Mouse (Mus musculus): ENCODE results near the gene Letmd1. TPM values are rescaled to one million over a fixed set of nuclear protein-coding genes. Genes with fewer than 3 reads are reported as not detected.

Gene Letmd1
- polyA plus RNA-seq, 1 experiment from 2014 or later: 34.1 TPM

DNA sequence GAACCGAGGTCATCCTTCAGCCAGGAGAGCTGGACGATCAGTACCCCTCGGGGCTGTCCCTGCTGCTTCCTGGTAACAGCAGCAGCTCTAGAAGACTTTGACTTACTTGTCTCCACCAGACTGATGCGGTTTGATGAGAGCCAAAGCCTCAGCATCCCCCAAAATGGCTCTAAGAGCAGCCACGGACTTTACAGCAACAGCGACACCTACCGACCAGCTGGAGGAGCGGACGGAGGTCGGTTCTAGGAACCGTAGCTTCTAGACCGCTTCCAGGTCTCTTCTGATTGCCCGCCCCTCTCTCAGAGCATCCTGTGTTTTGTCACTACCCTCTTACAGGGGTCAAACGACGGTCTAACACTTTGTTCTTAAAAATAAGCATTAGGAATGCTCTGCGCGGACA is 11.5 kb upstream of the Letmd1 start:
- peak; percentile 66; the same call in 1 of the 2 replicates for ATAC-seq (ENCODE audit: low FRiP score, low read depth)
- no peak overlapping the region for H3K27ac ChIP-seq
- H3K4me2 ChIP-seq (replicated peaks): peak overlapping the region; percentile 38; the same call in 1 of the 2 replicates
- no peaks in the 10 kb centered on the region for H3K9me3 ChIP-seq
- peaks cover 11% of the 10 kb centered on the region for H3K27me3 ChIP-seq
- H3K4me3 ChIP-seq: no peak overlapping the region
- WGBS: 7% methylated on average over 17 of the region's 17 CpGs
- no peak overlapping the region for H3K9ac ChIP-seq
- H3K36me3 ChIP-seq: no peaks in the 10 kb centered on the region
- H3K4me1 ChIP-seq: peaks cover 3% of the 10 kb centered on the region; the same call in 1 of the 2 replicates

DNA sequence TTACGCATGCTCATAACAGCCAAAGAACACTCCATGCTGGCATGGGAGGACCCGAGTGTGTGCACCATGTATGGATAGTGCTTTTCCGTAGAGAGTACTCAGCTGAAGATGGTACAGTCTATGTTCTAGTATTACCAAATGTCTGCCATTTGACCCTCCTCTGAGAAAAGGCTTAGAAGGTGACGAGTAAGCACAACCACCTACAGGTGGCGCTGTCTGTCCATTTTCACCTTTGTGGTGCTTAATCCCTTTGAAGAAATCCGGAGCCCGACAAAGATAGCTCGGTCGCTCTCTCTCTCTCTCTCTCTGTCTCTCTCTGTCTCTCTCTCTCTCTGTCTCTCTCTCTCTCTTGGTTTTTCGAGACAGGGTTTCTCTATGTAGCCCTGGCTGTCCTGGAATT is 10.8 kb upstream of the Letmd1 start:
- no peak overlapping the region for H3K9ac ChIP-seq
- no peaks in the 10 kb centered on the region for H3K9me3 ChIP-seq
- no peak overlapping the region for H3K4me2 ChIP-seq (replicated peaks)
- no peak overlapping the region for H3K27ac ChIP-seq
- H3K36me3 ChIP-seq: no peaks in the 10 kb centered on the region
- WGBS: 48% methylated on average over 10 of the region's 10 CpGs
- ATAC-seq (ENCODE audit: low FRiP score, low read depth): no peak
- H3K27me3 ChIP-seq: peaks cover 11% of the 10 kb centered on the region
- H3K4me3 ChIP-seq: no peak overlapping the region
- peaks cover 3% of the 10 kb centered on the region; the same call in 1 of the 2 replicates for H3K4me1 ChIP-seq

DNA sequence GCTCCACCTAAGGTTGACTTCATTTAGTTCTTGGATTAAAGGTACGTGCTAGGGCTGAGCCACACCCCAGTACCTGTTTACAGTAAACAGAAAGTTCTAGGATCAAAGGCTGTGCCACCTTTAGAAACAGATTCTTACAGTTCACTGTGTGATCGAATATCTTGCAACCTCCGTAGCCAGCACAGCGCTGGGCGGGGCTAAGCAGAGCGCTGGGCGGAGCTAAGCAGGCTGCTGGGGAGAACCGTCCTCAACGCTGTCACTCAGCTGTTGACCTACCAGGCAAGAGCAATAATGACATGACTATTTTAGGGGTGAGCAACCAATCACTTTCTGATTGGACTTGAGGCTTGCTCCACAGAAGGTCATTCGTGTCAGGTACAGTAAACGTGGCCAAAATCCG is 7.9 kb upstream of the Letmd1 start:
- ATAC-seq (ENCODE audit: low FRiP score, low read depth): no peak
- 11% methylated on average over 12 of the region's 12 CpGs for WGBS
- Histone ChIP-seq H3K9ac (no peak overlapping the region), H3K27me3 (peaks cover 11% of the 10 kb centered on the region), H3K27ac (no peak overlapping the region), H3K4me2 (replicated peaks) (peak overlapping the region; percentile 43), H3K4me3 (peak overlapping the region; percentile 3; the same call in 1 of the 2 replicates), H3K9me3 (no peaks in the 10 kb centered on the region), H3K36me3 (no peaks in the 10 kb centered on the region), H3K4me1 (peaks cover 3% of the 10 kb centered on the region; the same call in 1 of the 2 replicates)

DNA sequence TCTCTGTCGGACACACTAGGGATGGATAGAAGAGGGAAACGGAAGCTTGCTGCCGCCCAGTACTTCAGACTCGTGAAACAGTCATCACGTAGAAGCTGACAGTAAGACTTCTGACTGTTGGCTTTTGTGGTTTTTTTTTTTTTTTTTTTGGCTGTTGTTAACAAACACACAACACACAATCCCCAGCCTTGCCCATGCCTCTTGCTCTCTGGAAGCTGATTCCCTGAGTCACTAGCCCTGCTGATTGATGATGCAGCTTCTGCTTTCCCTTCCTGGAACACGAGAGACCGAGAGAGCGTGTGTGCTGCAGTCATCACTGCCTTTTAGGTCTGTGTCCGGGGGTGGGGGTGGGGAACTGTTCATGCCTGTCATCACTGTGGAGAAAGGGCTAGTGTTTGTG is 7.2 kb upstream of the Letmd1 start:
- Histone ChIP-seq H3K4me3 (no peak overlapping the region), H3K4me1 (peaks cover 3% of the 10 kb centered on the region; the same call in 1 of the 2 replicates), H3K27ac (no peak overlapping the region), H3K9ac (no peak overlapping the region), H3K36me3 (no peaks in the 10 kb centered on the region), H3K4me2 (replicated peaks) (no peak overlapping the region), H3K9me3 (no peaks in the 10 kb centered on the region), H3K27me3 (peaks cover 11% of the 10 kb centered on the region)
- no peak for ATAC-seq (ENCODE audit: low FRiP score, low read depth)
- 64% methylated on average over 9 of the region's 9 CpGs for WGBS

DNA sequence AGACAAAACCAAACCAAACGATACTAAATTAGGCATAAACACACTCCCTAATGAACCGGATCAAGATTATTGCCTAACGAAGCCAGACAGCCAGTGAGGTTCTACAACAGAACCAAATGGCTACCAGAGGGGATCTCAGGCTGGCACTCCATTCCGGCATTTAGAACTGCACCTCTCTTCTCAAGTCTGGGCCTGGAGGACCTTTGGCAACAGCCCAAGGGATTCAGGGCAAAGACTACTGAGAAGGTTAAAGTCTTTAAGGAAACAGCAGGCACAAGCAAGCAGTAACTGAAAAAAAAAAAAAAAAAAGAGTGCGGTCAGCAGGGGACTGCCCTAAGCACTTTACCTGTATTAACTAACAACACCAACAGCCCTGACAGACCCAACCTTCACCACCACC is 6.7 kb upstream of the Letmd1 start:
- H3K9me3 ChIP-seq: no peaks in the 10 kb centered on the region

DNA sequence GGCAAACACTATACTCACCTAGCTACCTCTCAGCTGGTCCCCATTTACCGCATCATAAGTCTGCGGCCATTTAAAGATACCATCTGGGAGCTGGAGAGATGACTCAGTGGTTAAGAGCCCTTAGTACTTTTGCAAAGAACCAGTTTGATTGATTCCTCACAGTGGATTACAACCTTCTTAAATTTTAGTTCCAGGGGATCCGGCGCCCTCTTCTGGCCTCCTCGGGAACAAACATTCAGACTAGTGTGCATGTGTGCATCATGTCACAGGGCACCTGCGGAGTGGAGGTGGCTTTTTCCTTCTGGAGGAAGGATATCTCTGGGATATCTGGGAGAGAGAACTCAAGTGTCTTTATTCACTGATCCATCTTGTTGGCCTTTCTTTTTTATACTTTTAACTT is 5.1 kb upstream of the Letmd1 start:
- Histone ChIP-seq H3K27ac (no peak overlapping the region), H3K4me1 (peaks cover 11% of the 10 kb centered on the region), H3K9ac (no peak overlapping the region), H3K27me3 (peaks cover 8% of the 10 kb centered on the region), H3K4me3 (no peak overlapping the region), H3K36me3 (no peaks in the 10 kb centered on the region), H3K4me2 (replicated peaks) (no peak overlapping the region), H3K9me3 (no peaks in the 10 kb centered on the region)
- 27% methylated on average over 6 of the region's 6 CpGs for WGBS
- ATAC-seq (ENCODE audit: low FRiP score, low read depth): no peak

More for the DNA sequence above, 6.7 kb upstream of the Letmd1 start:
- Histone ChIP-seq H3K4me3 (no peak overlapping the region), H3K27me3 (peaks cover 11% of the 10 kb centered on the region), H3K9ac (no peak overlapping the region), H3K4me2 (replicated peaks) (no peak overlapping the region), H3K4me1 (peaks cover 3% of the 10 kb centered on the region; the same call in 1 of the 2 replicates), H3K27ac (no peak overlapping the region), H3K36me3 (no peaks in the 10 kb centered on the region)
- 67% methylated on average over 5 of the region's 5 CpGs for WGBS
- no peak for ATAC-seq (ENCODE audit: low FRiP score, low read depth)

DNA sequence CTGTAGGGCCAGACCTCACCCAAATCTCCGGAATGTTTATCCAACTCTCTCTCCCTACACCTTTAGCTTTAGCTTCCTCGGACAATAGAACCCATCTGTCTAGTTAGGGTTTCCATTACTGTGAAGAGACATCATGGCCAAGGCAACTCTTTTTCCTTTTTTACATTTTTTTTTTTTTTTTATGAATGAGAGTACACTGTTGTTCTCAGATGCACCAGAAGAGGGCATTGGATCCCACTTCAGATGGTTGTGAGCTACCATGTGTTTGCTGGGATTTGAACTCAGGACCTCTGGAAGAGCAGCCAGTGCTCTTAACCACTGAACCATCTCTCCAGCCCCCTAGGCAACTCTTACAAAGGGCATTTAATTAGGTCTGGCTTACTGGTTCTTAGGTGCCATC is 3.4 kb upstream of the Letmd1 start:
- no peak overlapping the region for H3K4me3 ChIP-seq
- 78% methylated on average over 2 of the region's 2 CpGs for WGBS
- no peak overlapping the region for H3K4me2 ChIP-seq (replicated peaks)
- H3K27ac ChIP-seq: no peak overlapping the region
- H3K36me3 ChIP-seq: no peaks in the 10 kb centered on the region
- peaks cover under 1% of the 10 kb centered on the region; the same call in 1 of the 2 replicates for H3K27me3 ChIP-seq
- no peak overlapping the region for H3K9ac ChIP-seq
- peaks cover 22% of the 10 kb centered on the region for H3K4me1 ChIP-seq
- no peaks in the 10 kb centered on the region for H3K9me3 ChIP-seq
- no peak for ATAC-seq (ENCODE audit: low FRiP score, low read depth)

DNA sequence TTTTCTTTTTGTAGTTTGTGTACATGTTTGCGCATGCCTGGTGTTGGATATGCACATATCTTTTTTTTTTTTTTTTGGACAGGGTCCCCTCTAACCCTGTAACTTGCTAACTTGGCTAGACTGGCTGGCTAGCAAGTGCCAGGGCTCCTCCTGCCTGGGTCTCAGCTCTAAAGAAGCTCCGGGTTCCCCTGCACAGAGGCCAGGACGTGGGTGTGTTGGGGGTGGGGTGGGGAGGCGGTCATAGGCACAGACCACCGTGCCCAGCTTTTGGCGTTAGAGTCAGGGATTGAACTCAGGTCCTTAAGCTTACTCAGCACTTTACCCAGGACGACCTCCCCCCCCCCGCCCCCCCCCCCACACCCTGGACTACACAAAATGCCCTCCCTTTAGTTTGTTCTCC is 1.1 kb upstream of the Letmd1 start:
- Histone ChIP-seq H3K9me3 (no peaks in the 10 kb centered on the region), H3K9ac (0 out of 2 replicates have a peak overlapping the region, but pooled peaks have one; percentile 39), H3K4me3 (peak overlapping the region; percentile 87), H3K4me1 (peaks cover 19% of the 10 kb centered on the region), H3K27me3 (no peaks in the 10 kb centered on the region), H3K27ac (no peak overlapping the region), H3K36me3 (peaks cover 21% of the 10 kb centered on the region), H3K4me2 (replicated peaks) (peak overlapping the region; percentile 92)
- no peak for ATAC-seq (ENCODE audit: low FRiP score, low read depth)
- WGBS: 43% methylated on average over 8 of the region's 8 CpGs

DNA sequence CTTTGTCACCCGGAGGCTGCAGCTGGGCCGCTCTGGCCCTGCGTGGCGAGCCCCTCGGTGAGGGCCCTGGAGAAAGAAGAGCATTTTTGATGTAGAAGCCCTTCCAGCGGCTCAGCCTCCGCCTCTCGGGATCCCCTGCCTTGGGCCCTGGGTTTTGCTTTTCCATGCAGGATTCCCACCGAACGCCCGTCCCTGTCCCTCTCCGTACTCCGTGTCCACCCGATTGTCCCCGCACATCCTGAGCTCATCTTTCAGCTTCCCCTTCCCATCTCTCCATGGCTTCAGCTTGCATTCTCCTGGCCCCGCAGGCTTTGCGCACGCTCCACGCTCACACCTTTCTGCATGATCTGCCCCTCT is 344 bp downstream of the Letmd1 start:
- Histone ChIP-seq H3K4me3 (peak overlapping the region; percentile 87), H3K4me2 (replicated peaks) (peak overlapping the region; percentile 92), H3K27me3 (no peaks in the 10 kb centered on the region), H3K9me3 (no peaks in the 10 kb centered on the region), H3K4me1 (peaks cover 19% of the 10 kb centered on the region), H3K27ac (no peak overlapping the region), H3K9ac (peak overlapping the region; percentile 85), H3K36me3 (peaks cover 34% of the 10 kb centered on the region)
- under 1% methylated on average over 19 of the region's 19 CpGs for WGBS
- peak; percentile 30 for ATAC-seq (ENCODE audit: low FRiP score, low read depth)

DNA sequence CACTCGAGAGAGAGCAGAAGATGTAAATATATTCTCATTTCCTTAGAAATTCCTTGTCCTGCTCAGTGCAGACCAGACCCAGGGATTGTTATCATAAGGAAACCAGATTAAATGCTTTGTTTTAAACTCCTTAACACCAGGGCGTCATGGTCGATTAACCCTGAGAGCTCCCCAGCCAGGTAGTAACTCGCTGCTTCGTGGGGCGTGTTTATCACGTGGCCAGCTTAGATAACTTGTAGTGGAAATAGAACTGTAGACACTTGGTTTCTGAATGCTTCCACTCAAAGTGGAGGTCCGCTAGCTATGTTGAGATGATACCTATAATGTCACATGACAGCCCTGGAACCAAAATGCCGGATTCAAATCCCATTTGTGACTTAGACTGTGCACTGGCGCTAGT is 1.2 kb downstream of the Letmd1 start:
- Histone ChIP-seq H3K9me3 (no peaks in the 10 kb centered on the region), H3K27ac (no peak overlapping the region), H3K27me3 (no peaks in the 10 kb centered on the region), H3K4me2 (replicated peaks) (peak overlapping the region; percentile 92), H3K36me3 (peaks cover 43% of the 10 kb centered on the region), H3K4me1 (peaks cover 19% of the 10 kb centered on the region), H3K9ac (peak overlapping the region; percentile 85), H3K4me3 (peak overlapping the region; percentile 87)
- ATAC-seq (ENCODE audit: low FRiP score, low read depth): no peak
- 72% methylated on average over 10 of the region's 10 CpGs for WGBS

DNA sequence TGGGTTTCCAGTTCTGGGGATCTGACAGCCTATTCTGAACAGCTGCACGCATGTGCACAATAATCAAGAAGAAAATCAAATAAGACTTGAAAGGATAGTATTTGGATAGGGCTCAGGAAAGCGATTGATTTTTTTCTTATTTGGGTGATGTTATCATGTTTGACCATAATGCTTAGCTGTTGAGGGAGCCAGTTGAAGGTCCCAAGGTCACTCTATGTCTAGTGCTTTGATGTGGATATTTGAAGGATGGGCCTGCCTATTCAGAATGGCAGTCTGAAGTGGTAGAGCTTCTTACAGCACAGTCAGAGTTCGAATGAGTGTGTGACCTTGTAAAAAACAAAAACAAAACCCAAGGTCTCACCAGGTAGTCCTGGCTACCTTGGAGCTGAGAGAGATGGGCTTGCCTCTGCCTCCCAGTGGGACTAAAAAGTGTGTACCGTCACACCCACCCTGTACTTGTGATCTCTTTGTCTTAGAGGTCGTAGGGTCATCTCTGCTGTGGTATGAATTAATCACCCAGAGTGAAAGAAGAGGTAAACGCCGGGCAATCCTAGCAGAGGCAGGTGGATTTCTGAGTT is 5.2 kb downstream of the Letmd1 start:
- no peak overlapping the region for H3K9ac ChIP-seq
- 83% methylated on average over 7 of the region's 7 CpGs for WGBS

DNA sequence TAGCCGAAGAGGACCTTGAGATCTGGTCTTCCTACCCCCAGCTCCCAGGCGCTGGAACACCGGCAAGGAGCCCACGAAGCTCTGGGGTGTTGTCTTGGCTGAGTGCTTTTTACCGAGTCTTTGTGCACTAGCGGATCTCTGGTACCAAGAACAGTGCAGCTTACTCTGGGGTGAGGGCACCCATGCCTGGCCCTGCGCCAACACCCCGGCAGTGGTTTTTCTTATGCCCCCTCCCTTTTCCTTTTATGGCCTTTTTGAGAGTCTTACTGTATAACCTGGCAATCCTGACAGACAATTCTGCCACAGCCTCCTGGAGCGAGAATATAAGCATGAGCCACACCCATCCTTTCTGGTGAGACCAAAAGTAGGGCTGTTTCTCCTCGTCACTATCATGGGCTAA is 9.5 kb downstream of the Letmd1 start:
- H3K9me3 ChIP-seq: no peaks in the 10 kb centered on the region
- no peak overlapping the region for H3K4me2 ChIP-seq (replicated peaks)
- no peak for ATAC-seq (ENCODE audit: low FRiP score, low read depth)
- H3K4me1 ChIP-seq: peaks cover 7% of the 10 kb centered on the region; the same call in 1 of the 2 replicates
- H3K9ac ChIP-seq: no peak overlapping the region
- no peak overlapping the region for H3K27ac ChIP-seq
- H3K36me3 ChIP-seq: peaks cover 98% of the 10 kb centered on the region
- H3K27me3 ChIP-seq: no peaks in the 10 kb centered on the region
- 80% methylated on average over 10 of the region's 10 CpGs for WGBS
- no peak overlapping the region for H3K4me3 ChIP-seq

More for the DNA sequence above, 5.2 kb downstream of the Letmd1 start:
- Histone ChIP-seq H3K4me1 (peaks cover 18% of the 10 kb centered on the region), H3K4me2 (replicated peaks) (no peak overlapping the region), H3K27ac (no peak overlapping the region), H3K27me3 (no peaks in the 10 kb centered on the region), H3K9me3 (no peaks in the 10 kb centered on the region), H3K36me3 (peaks cover 81% of the 10 kb centered on the region), H3K4me3 (no peak overlapping the region)
- no peak for ATAC-seq (ENCODE audit: low FRiP score, low read depth)

DNA sequence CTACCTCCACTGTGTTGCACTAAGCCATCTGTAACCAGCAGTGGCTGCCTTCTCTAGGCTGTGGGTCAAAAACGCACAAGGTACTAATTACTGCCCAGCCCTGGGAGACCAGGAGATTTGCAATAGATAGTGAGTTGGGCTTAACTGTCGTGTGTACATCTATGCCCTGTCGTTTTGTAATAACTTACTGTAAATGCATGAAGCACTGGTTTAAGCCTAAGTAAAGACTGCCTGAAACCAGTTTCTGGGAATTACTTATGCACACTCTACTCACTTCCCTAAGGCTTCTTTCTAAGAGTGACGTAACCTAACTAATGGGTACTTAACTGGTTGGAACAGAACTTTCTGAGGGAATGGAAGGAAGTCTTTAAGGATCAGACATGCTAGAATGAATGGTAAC is 10.1 kb downstream of the Letmd1 start:
- H3K4me1 ChIP-seq: peaks cover 7% of the 10 kb centered on the region; the same call in 1 of the 2 replicates
- no peaks in the 10 kb centered on the region for H3K9me3 ChIP-seq
- H3K27me3 ChIP-seq: no peaks in the 10 kb centered on the region
- peaks cover 98% of the 10 kb centered on the region for H3K36me3 ChIP-seq
- no peak overlapping the region for H3K4me2 ChIP-seq (replicated peaks)
- 75% methylated on average over 4 of the region's 4 CpGs for WGBS
- H3K4me3 ChIP-seq: no peak overlapping the region
- H3K9ac ChIP-seq: no peak overlapping the region
- H3K27ac ChIP-seq: no peak overlapping the region
- no peak for ATAC-seq (ENCODE audit: low FRiP score, low read depth)
